Comparison of ENCODE assay signal across 9 mouse cellular contexts in genomic region chr11:107011669-107012323, GRCm38 (mm10). TPM values are rescaled to one million over a fixed set of nuclear protein-coding genes. Genes with fewer than 3 reads are reported as not detected.
DNase-seq lines count a peak whose midpoint lies in the region; ATAC-seq and TF ChIP-seq lines count a peak whose summit lies in the region.
"Had no signal": no experiment of that assay in that cellular context is flagged by ENCODE, and none has a peak within 500 bp of the region (broad histone marks: within the 10 kb centered on the region; RNA-seq: fewer than 3 reads in every experiment).

No protein-coding gene starts in this region.

- no peaks in the 10 kb centered on the region for H3K36me3 ChIP-seq in forebrain, postnatal 0 days (ENCODE audit: insufficient read depth)
- H3K36me3 ChIP-seq in liver, embryonic 12.5 days: no peaks in the 10 kb centered on the region
- no peaks in the 10 kb centered on the region for H3K36me3 ChIP-seq in small intestine, adult 2 months (ENCODE audit: control insufficient read depth, insufficient read depth, low read length)

- H3K4me3 ChIP-seq in forebrain, postnatal 0 days (ENCODE audit: low read depth, low read length): peak overlapping the region; percentile 58
- peak overlapping the region; percentile 69 for H3K4me3 ChIP-seq in liver, embryonic 12.5 days
- peak overlapping the region; percentile 75 for H3K4me3 ChIP-seq in small intestine, adult 2 months (ENCODE audit: low read depth, low read length)

- H3K27me3 ChIP-seq in forebrain, postnatal 0 days (ENCODE audit: insufficient read depth, low read length): no peaks in the 10 kb centered on the region
- peaks cover 13% of the 10 kb centered on the region for H3K27me3 ChIP-seq in liver, embryonic 12.5 days (replicated peaks)
- H3K27me3 ChIP-seq in small intestine, adult 2 months (ENCODE audit: control insufficient read depth, insufficient read depth, low read length): no peaks in the 10 kb centered on the region

- peak overlapping the region; percentile 60 for H3K9ac ChIP-seq in forebrain, postnatal 0 days
- H3K9ac ChIP-seq in liver, embryonic 12.5 days: peak overlapping the region; percentile 85

- TF ChIP-seq CTCF in forebrain, postnatal 0 days (IDR thresholded peaks at IDR 0.05; ENCODE audit: low read depth): no peak
- TF ChIP-seq CTCF in small intestine, adult 2 months (IDR thresholded peaks at IDR 0.05; ENCODE audit: extremely low read depth, insufficient read length, insufficient replicate concordance, low read depth, low read length): no peak

- intact Hi-C loops in left cerebral cortex, postnatal 25 days (cut with DNase I): no loop called here

- H3K4me2 ChIP-seq in forebrain, postnatal 0 days (ENCODE audit: low read depth): peak overlapping the region; percentile 57
- peak overlapping the region; percentile 66 for H3K4me2 ChIP-seq in liver, embryonic 12.5 days

- ATAC-seq in CD4-positive, CD25-positive, alpha-beta regulatory T cell, adult 4 months: peak; percentile 53
- ATAC-seq in forebrain, postnatal 0 days: no peak
- no peak for ATAC-seq in liver, embryonic 12.5 days

- DNase-seq in embryo, embryonic 10.5 days (ENCODE audit: low spot score): peak; percentile 28
- DNase-seq in embryo, embryonic 11 days: no peak
- no peak for DNase-seq in forebrain, postnatal 0 days
- DNase-seq in left cerebral cortex, postnatal 25 days (ENCODE audit: low spot score in 2 of 2): no peak
- DNase-seq in ovary, postnatal 10 days (ENCODE audit: low spot score): no peak

- WGBS in forebrain, postnatal 0 days: 40% methylated on average over 18 of the region's 18 CpGs
- 31% methylated on average over 18 of the region's 18 CpGs for WGBS in liver, embryonic 12.5 days (ENCODE audit: insufficient replicate concordance)
- 27% methylated on average over 18 of the region's 18 CpGs for WGBS in small intestine, adult 2 months

- no peaks in the 10 kb centered on the region for H3K9me3 ChIP-seq in forebrain, postnatal 0 days (ENCODE audit: low read length)
- no peaks in the 10 kb centered on the region for H3K9me3 ChIP-seq in liver, embryonic 12.5 days (replicated peaks)

- H3K4me1 ChIP-seq in forebrain, postnatal 0 days (ENCODE audit: insufficient read depth): 0 out of 2 replicates have a peak, but pooled peaks cover 3% of the 10 kb centered on the region
- H3K4me1 ChIP-seq in liver, embryonic 12.5 days: peaks cover 21% of the 10 kb centered on the region
- H3K4me1 ChIP-seq in small intestine, adult 2 months (ENCODE audit: control insufficient read depth, insufficient read depth, insufficient read length, low read length): peaks cover 5% of the 10 kb centered on the region; the same call in 1 of the 2 replicates

- peak overlapping the region; percentile 84 for H3K27ac ChIP-seq in forebrain, postnatal 0 days (ENCODE audit: low read depth, low read length)
- peak overlapping the region; percentile 95 for H3K27ac ChIP-seq in liver, embryonic 12.5 days
- H3K27ac ChIP-seq in small intestine, adult 2 months (ENCODE audit: insufficient read depth, low read depth, low read length): peak overlapping the region; percentile 99

- no peak for TF ChIP-seq POLR2A in small intestine, adult 2 months (IDR thresholded peaks at IDR 0.05; ENCODE audit: low read depth, low read length)

RNA-seq across cellular contexts. Expression of gene Kpna2, which starts 12.5 kb away (rescaled TPM):
- polyA plus RNA-seq in CD4-positive, CD25-positive, alpha-beta regulatory T cell, adult 4 months (2017; shearing (Covaris generic)): 100 to 1,000 TPM; 115 to 134 TPM
- 75.5 and 83.5 TPM in 2 replicates for total RNA-seq in forebrain, postnatal 0 days (2014; rRNA removed)
- polyA plus RNA-seq in forebrain, postnatal 0 days (2015; fragmentation: Nextera tagmentation; extraction: Ambion mirVana): 100 and 102 TPM in 2 replicates
- 360 and 381 TPM in 2 replicates for polyA plus RNA-seq in liver, embryonic 12.5 days (2016; fragmentation: Nextera tagmentation; extraction: Ambion mirVana)
- polyA plus RNA-seq in small intestine, adult 2 months (2012; rRNA removed): 11.9 and 15.2 TPM in 2 replicates
- total RNA-seq in left cerebral cortex, postnatal 25 days (2021): 10 to 100 TPM; 23.7 to 29.3 TPM

RNA-seq across cellular contexts. Expression of gene 1810010H24Rik, which starts 13.7 kb away (rescaled TPM):
- polyA plus RNA-seq in CD4-positive, CD25-positive, alpha-beta regulatory T cell, adult 4 months (2017; shearing (Covaris generic)): 1 to 10 TPM; 1.4 to 1.5 TPM
- total RNA-seq in forebrain, postnatal 0 days (2014; rRNA removed): 8.7 and 9.7 TPM in 2 replicates
- polyA plus RNA-seq in forebrain, postnatal 0 days (2015; fragmentation: Nextera tagmentation; extraction: Ambion mirVana): 9.5 and 10.0 TPM in 2 replicates
- 1.5 and 2.0 TPM in 2 replicates for polyA plus RNA-seq in liver, embryonic 12.5 days (2016; fragmentation: Nextera tagmentation; extraction: Ambion mirVana)
- polyA plus RNA-seq in small intestine, adult 2 months (2012; rRNA removed): 1.3 and 2.7 TPM in 2 replicates
- total RNA-seq in left cerebral cortex, postnatal 25 days (2021): 1 to 10 TPM; 2.9 to 4.6 TPM
- total RNA-seq: hematopoietic stem cell, adult 5-6 weeks had no signal
